Mouse (Mus musculus) cerebral cortex, adult 2 months (tissue): ENCODE measurements around the gene Tmem52.

Experiments
- WGBS: fragments of 180-500 bp; shearing (Covaris S2); methylation state at CpG from one replicate; pipeline ENCODE4 v1.1.7; 2018; 5-methylcytosine and 5-hydroxymethylcytosine counted together

Tmem52 gene

DNA sequence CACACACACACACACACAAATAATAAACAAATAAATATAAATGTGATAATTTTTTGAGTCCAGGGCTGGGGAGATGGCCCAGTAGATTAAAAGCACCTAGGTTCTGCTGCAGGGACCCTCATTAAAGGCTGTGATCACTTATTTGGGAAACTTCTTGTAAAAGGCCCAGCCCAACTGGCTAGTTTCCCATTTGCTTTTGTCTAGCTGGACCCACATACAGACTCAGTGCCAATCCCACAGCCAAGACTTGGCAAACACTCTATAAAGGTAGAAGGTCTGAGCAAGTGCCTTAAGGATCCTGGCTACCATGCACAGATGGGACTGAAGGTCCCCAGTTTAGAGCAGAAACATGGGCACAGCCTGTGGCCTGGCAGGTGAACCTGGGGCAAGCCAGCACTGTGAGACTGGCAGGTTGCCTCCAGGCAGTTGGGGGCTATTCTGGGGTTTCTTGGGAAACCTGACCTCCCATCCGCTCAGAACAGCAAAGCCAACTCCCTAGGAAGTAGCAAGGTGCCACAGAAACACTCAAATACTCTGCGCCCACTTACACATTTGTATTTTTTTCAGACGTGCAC lies 3.9 kb downstream of the Tmem52 start:
- WGBS = 72% methylated on average over 3 of the region's 3 CpGs

DNA sequence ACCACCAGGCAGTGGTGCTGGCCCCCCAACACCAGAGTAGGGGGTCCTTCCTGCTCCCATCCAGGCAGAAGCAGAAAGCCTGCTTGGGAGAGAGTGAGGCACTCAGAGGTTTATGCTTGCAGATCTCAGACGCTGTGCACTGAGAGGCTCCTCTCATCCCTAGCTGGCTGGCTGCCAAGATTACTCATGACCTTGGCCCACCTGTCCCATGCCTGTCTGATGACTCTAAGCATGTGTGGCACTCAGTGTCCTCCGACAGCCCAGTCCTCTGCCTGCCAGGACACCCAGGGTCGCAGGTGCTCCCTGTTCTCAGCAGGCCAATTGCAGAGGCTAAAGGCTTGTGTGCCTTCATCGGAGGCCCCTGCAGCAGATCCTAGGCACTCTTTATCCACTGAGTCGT lies 4.4 kb downstream of the Tmem52 start:
- WGBS = 58% methylated on average over 5 of the region's 5 CpGs

DNA sequence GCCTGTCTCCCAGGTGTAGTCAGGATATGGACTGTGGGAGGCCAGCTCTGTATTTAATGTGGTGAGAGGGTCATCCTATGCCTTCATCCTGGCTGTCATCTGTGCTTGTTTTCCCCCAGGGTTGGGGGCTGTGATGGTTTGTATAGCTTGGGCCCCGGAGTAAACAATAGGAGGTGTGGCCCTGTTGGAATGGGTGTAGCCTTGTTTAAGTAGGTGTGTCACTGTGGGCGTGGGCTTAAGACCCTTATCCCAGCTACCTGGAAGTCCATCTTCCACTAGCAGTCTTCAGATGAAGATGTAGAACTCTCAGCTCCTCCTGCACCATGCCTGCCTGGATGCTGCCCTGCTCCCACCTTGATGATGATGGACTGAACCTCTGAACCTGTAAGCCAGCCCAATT lies 4.9 kb downstream of the Tmem52 start:
- WGBS = 56% methylated on average over 2 of the region's 2 CpGs

DNA sequence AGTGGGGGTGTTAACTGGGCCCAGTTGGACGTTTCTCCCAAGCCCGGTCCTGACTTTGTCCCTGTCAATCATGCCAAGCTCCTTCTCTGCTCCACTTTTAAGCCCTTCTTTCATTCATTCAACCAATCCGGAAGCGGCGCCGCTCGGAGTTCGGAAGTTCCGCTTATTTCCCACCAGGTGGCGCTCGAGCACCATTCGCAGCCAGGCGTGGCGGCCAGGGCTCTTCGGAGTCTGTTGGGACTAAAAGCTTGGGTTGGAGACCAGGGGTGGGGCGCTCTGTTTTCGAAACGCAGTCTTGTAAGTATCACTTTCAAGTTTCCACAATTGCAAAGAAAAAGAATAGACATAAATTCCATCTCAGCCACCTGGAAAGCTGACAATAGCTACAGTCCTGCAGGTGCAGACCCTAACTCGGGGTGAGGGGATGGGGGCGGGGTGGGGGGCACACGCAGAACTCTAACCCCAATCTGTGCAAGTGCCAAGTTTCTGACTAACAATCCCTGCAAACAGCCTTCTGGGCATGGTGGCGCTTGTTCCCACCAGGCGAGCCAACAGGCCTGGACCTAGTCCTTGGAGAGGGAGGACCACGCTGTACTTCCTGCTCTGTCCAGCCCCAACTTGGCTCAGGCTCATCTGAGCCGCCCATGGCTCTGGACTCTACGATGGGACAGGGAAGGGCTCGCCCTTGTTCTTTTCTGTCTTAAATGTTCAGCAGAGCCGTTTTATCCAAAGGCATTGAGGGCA lies 12.6 kb downstream of the Tmem52 start:
- WGBS = 16% methylated on average over 28 of the region's 28 CpGs

DNA sequence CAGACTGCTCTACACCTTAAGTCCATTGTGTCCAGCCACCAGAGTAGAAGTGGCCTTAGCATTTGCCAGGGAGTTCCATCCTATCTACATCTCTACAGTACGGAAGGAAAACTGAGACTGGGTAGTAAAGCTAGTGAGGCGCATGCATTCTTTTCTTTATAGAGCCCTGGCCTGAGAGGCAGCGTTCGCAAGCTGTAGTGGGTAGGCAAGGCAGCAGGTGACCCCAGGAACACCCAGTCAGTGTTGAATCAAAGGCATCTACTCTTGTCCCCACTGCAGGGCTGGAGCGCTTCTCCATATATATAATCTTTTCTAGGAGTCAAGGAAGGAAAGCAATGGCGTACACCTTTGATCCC lies 13.2 kb downstream of the Tmem52 start:
- WGBS = 87% methylated on average over 6 of the region's 6 CpGs

DNA sequence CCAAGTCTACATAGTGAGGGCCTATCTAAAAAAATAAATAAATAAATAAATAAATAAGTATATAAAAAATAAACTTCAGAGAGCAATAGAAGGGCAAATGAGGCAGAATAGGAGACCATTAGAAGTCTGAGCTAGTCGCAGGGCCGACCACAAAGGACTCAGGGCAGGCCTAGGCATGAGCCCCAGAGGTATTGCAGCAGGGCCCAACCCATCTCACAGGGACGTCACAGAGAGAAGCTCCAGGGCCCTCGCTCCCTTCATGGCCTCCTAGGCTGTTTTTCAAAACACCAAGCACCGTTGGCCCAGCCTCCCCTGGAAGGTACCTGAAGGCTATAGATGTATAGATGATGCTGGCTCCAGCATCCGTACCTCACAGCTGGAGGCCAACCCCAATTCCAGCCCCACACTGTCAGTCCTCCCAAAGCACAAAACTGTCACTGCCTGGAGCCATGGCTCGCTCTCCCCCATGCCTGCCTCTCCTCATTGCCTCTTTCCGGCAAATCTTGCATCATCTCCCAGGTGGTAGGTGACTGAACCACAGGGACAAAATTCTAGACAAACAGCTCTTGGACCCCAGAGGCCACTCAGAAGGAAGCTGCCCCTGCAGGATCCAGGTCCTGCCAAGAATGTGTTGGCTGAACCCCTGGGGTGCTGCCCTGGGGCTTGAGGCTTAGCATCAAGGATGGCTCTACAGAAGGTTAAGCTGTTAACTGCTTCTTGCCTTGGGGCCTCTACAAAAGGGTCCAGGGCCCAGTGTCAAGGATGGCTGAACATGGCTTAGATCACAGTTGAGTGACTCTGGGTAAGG lies 14.0 kb downstream of the Tmem52 start:
- whole genome bisulfite sequencing = 94% methylated on average over 8 of the region's 8 CpGs

DNA sequence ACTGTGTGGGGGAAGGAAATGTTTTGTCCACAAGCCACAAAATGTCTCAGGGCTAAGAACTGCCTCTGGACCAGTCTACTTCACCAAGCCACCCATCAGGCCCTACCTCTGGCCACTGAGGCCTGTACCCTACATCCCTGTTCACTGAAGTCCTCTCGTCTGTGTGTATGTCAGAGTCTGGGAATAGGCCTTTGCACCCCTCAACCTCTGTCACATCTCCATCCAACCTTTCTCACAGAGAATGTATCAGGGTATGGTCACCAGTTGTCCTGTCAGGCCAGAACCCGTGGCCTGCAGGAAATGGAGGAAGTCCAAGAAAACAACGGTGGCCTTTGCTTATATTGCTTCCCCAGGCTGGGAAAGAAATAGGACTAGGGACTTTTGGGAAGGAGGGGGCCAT lies 16.6 kb downstream of the Tmem52 start:
- 79% methylated on average over 3 of the region's 3 CpGs for WGBS

DNA sequence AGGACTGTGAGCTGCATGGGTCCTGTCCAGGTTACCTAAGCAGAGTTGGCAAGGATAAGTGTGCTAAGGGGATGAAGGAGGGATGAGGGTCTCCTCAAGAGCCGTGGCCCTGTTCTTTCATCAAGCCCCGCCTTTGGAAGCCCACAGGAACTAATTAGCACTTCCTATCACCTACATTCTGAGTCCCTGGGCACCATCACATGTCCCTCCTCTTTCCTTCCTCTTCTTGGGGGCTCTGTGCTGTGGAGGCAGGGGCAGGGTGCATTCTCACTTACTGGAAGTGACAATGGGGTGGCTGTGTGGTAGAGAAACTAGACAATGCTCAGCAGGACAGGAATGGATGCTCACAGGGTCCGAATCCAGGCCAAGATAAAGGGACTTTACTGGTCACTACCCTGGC lies 18.8 kb downstream of the Tmem52 start:
- 46% methylated on average over 3 of the region's 3 CpGs for WGBS

DNA sequence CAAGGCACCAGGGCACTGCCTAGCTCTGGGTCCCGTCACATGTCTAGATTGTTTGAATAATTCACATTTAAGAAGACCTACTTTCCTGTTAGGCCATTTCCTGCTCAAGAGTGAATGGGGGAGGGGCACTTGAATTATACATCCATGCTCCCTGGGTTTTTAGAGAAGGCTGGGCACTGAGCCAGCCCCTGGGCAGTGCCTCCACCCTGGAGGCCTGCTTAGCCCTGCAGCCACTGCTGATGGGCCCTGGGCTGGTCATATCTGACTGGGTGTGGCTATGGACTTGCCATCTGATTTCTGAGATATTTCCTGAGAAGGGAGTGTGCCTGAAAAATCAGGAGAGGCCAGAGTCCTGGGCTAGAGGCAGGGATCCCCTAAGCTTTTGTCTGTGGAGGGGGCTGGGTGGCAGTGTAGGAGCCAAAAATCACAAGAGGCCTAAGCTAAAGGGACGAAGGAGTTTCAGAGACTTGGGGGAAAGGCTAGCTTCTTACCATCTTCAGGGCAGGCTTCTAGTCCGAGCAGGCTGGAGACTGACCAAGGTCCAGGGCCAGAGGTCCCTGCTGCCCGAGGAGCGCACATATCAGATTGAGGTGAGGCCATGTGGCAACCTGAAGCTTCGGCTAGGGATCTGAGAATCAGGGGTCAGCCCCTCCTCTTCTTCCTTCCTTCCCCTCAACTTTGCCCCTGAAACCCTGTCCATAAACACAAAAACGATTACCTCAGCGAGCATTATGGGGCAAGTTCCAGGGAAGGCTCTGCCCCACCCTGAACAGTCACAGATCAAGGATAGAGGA lies 19.5 kb downstream of the Tmem52 start:
- WGBS = 70% methylated on average over 8 of the region's 8 CpGs

DNA sequence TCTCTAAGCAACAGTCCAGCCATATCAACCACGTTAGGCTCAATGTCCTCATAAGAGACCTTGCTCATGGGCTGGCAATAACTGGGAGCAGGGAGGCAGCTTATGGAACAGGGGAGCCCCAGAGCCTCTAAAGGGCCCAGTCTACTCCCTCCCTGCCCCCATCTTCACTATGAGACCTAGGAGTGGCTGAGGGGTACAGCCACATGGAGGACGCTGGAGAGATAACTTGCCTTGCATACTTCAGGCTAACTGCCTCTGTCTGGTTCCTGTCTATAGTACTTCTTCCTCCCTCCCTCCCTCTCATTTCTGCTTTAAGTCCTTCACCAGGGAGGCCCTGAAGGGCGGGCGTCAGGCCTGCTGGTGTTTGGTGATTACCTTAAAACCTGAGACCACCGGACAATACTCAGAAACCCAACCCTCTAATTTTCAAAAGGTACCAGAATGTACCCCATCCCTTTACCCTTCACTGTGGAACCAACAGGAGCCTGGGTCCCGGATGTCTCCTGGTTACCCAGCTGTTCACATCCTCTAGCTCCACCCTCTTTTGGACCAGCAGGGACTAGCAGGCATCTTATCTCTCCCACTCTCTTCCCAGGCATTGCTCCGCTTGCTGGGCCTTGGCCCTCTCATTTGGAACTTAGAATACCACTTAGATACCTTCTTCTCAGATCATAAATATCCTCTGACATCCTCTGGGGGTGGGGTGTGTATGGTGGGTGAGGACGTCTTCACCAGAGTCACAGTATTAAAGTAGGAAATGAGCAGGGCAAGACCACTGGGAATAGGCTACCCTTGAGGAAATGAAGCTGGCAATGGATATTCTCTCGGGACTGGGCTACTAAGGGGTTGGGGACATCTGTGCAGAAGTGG lies 20.4 kb downstream of the Tmem52 start:
- 85% methylated on average over 9 of the region's 9 CpGs for WGBS

DNA sequence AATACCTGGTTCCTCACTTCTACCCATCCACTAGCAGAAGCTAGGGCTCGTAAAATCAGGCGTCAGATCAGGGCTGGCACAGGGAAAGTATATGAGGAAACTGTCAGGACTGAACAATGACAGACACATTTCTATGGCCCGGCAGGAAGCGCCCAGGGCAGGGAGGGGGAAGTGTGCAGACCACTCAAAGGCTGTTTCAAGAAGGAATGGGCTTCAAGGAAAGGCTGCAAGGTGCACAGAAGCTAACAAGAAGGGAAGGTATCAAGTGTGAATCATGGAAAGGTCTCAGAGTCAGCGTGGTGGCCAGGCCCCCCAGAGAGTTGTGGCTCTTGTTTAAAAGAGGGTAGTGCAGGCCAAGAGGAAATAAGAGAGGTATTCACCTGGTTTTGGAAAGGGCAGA lies 21.5 kb downstream of the Tmem52 start:
- 7% methylated on average over 5 of the region's 5 CpGs for WGBS

DNA sequence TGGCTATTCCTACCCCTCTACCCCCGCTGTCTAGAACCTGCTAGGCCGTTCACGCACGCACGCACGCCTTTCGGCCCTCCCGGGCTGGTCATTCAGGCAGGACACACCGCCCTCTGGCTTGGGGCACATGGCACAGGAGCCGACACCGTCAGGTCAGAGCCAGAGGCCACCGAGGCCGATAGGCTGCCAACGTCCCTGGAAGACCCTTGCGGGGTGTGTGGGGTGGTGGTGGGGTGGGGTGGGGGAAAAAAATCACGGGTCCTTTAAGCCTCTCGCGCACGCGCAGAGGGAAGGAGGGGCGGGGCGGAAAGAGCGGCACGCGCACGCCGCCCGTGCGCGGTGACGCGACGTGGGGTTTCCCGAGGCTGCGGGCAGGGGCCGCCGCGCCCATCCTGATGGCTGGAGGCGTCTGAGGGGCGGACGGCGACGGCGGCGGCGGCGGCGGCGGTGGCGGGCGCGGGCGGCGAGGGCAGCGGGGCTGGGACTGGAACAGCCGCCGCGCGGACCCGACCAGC lies 22.1 kb downstream of the Tmem52 start, which contains the start of gene Gnb1:
Gnb1 (plus strand) TSS at position 372 of the 515 bp plus-strand sequence.
- WGBS = under 1% methylated on average over 59 of the region's 60 CpGs

DNA sequence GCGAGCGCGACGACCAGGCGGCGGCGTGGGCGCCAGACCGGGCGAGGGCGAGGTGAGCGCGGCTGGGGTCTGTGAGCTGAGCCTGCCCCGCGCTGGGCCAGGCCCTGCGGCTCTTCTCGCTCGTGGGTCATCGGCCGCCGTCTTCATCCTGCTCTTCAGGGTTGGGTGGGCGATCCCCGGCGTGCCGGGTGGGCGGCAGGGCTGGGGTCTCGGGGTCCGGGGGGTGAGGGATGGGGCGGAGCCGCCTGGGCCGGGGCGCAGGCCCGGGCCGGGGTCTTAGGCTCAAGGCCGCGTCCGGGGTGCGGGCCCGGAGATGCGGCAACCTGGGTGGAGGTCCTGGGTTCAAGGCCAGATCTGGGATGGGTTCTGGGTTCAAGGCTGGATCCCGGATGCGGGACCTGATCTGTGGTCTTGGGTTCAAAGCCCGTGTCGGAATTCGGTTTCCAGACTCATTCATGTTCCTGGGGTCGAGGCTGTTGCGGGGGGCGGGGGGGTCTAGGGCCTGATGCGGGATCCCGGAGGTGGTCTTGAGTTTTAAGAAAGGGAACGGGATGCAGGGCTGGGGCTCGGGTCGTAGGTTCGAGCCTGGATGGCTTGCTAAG lies 22.7 kb downstream of the Tmem52 start:
- WGBS = 1% methylated on average over 43 of the region's 54 CpGs

DNA sequence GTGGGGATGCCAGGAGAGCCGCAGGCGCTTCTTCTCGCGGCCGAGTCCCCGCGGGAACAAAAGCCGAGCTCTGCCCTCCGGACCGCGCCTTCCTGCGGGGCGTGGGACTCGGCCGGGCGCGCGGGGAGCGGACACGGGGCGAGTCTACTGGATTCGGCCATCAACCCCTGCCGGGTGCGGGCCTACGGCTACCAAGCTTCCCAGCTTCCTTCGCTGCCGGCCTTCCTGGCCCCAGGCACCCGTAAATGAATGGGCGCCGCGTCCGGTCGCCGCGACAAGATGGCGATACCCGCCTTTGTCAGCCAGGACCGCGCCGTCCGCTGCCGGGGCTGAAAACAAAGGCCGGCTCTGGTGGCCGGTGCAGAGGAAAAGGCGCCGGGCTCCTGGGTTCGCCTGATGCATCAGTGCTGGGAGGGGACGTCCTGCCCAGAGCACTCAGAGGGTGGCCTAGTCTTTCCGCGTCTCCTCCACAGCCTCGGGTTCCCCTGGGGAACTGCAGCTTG lies 23.3 kb downstream of the Tmem52 start:
- under 1% methylated on average over 51 of the region's 51 CpGs for WGBS

DNA sequence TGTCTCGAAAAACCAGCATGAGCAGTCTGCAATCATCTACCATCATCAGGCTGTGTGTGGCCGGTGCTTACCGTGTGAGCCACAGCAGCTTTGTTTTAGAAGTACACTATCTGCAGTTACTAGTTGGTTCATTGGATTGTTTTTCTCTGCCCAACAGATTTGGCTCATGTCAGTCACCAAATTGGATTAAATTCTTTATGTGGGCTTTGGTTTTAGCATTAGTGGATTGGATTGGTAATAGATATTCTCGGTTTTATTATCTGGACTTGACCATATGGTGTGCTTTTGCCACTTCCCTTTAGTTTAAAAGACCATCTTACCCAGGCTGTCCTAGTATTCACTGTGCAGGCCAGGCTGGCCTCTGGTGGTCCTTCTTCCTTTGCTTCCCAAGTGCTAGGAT lies 26.0 kb downstream of the Tmem52 start:
- WGBS = 20% methylated on average over 4 of the region's 4 CpGs

DNA sequence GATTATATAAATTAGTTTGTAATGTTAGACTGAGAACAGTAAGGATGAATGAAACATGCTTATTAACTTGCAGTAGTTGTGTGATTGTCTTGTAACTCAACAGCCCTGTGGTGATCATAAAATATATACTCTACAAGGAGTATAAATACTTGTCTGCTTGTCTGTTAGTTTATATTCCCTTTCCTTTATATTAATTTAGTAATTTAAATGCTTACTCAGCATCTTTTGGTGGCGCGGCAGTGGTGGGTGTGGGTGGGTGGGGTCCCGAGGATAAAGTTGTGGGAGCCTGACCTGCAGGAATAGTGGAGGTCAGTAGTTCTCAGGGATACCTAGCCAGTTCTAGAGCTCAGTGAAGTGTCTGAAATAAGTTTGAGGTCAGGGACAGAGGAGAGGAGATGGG lies 29.0 kb downstream of the Tmem52 start:
- WGBS = 59% methylated on average over 3 of the region's 3 CpGs

DNA sequence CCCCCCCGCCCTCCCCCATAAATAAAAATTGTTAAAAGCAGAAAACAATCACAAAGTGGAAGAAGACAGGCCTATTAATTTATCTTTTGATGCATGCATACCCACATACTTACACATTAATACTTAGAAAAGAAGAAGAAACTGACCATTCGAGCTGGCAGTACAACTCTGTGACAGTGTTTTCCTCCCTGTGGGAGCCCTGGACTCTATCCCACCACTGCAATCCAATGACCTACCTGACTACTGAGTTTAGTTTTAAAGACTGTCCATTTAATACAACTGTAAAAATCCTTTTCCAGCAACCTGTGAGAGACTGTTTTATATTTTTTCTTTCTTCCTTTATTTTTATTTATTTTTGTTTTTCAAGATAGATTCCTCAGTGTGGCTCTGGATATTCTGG lies 32.2 kb downstream of the Tmem52 start:
- WGBS = 54% methylated on average over 2 of the region's 2 CpGs

DNA sequence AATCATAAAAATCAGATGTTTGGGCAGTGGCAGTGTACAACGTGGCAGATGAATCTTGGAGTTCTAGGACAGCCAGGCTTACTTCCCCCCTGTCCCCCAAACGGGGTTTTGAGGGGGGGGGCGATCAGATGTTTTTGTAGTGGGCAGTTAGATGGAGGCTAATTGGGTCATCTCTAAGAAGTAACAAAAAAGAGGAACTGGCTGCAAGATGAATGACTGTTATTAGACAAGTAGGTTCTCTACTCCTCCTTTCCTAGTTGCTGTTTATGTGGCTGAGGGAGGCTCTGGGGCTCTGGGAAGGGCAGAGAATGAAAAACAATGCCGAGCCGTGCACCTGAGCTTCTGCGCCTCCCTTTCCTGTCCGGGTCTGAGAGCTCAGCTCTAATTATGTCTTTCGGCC lies 36.2 kb downstream of the Tmem52 start:
- 28% methylated on average over 8 of the region's 8 CpGs for WGBS

DNA sequence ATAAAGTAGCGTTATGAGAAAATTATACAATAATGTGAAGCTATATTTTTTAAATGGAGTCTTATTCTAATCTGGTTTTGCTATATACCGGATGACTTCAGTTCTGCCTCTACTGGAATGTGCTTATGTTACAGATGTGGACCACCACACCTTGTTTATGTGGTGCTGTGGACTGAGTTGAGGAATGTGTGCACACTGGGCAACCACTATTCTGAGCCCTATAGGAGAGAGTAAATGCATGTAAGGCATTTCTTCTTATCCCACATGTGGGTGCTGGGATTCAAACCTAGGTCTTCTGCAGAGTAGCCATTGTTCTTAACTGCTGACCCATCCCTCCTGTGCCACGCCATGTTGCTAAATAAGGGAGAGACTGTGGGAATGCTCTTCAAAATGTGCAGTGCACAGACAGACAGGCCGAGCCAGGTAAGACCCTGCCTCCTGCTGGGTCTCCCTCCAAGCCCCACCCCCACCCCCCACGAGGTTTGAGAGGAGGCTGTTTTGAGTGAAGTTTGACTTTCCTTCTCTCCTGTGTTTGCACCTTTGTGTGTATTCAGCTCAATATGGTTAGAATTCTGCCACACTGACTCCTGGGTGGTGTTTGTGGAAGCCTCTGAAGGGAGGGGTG lies 36.9 kb downstream of the Tmem52 start:
- WGBS = 48% methylated on average over 5 of the region's 5 CpGs

DNA sequence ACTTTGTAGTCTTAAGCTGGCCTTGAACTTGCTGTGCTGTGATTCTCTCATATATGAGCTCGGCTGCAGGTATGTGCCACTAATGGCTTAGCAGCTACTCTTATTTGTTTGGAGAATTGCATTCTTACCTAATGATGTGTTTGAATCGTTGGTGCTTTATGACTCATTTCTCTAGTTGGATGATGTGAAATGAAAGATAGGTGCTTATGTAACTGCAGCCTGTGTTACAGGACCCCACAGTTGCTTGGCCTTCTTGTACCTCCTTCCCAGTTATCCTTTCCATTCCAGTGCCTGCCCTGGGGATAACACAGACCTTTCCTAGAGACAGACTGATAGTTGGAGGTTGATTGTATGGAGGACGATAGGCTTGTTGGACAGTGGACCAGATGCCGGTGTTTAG lies 39.7 kb downstream of the Tmem52 start:
- 57% methylated on average over 4 of the region's 4 CpGs for WGBS
